Mouse (Mus musculus): ENCODE data around the gene Dap.

- no peak for TF ChIP-seq POLR2A (IDR thresholded peaks at IDR 0.05; ENCODE audit: control insufficient read depth, extremely low read depth, insufficient read depth, low read length, poor library complexity)
- TF ChIP-seq CTCF (IDR thresholded peaks at IDR 0.05; ENCODE audit: borderline replicate concordance, control insufficient read depth, extremely low read depth, insufficient read depth, low read length, poor library complexity) = no peak
These were observed 34.8 kb downstream of the Dap start for GRCm38 (mm10) chr15:31258693-31259439.
